Mouse (Mus musculus) embryonic stem cell, embryonic (primary cell): ENCODE results near the gene Pcsk4.

Experiments
- CTCF ChIA-PET, 4 experiments: fragments of 300-600 bp in 2 of 4; fragments of 350-600 bp in 2 of 4; sonication (Branson Sonifier 250); formaldehyde crosslinking; loops; one replicate each; lab custom pipeline; 2022; ENCODE audit warnings: inconsistent platforms in 2 of 4; lab: Charles Lee
- POLR2A ChIA-PET, 4 experiments: fragments of 300-600 bp in 2 of 4; fragments of 350-600 bp in 2 of 4; sonication (Branson Sonifier 250); formaldehyde crosslinking; loops; one replicate each; lab custom pipeline; 2022; ENCODE audit warnings: antibody characterized with exemption in 4 of 4, inconsistent platforms in 1 of 4; lab: Charles Lee

The Pcsk4 gene

GRCm38 (mm10) chr10:80288657-80289056 lies 40.6 kb downstream of the Pcsk4 start:
- ChIA-PET POLR2A (interaction anchor here in 2 of 4 experiments (0.9 to 9.9 kb wide), 11 partner anchors 11 to 113 kb away, joined by 3 to 169 read pairs (median 3); partner anchors contain the start of genes Dazap1 (in 2 of the 2), Gamt (in 2 of the 2) and Mum1 (in 1 of the 2)), CTCF (interaction anchor here in 2 of 4 experiments (0.5 to 1.8 kb wide), 6 partner anchors 9 to 285 kb away, joined by 3 to 8 read pairs (median 3); partner anchors contain the start of gene Gamt (in 1 of the 2))

GRCm38 (mm10) chr10:80288097-80288496 lies 41.2 kb downstream of the Pcsk4 start:
- CTCF ChIA-PET, result interaction anchor here in 1 of 4 experiments (1.8 kb wide), 1 partner anchor 112 kb away, joined by 8 read pairs; no protein-coding TSS in a partner anchor
- POLR2A ChIA-PET, result interaction anchor here in 2 of 4 experiments (1.0 to 9.9 kb wide), 9 partner anchors 11 to 62 kb away, joined by 3 to 169 read pairs (median 5); partner anchors contain the start of genes Dazap1 (in 2 of the 2), Gamt (in 2 of the 2) and Mum1 (in 1 of the 2)

GRCm38 (mm10) chr10:80285222-80286070 lies 43.9 kb downstream of the Pcsk4 start:
- CTCF ChIA-PET, result interaction anchor here in 2 of 4 experiments (0.6 to 0.9 kb wide), 3 partner anchors 10 to 88 kb away, joined by 3 to 4 read pairs (median 4); no protein-coding TSS in a partner anchor
- POLR2A ChIA-PET, result interaction anchor here (0.7 to 3.2 kb wide), 18 partner anchors 7 to 200 kb away, joined by 3 to 11 read pairs (median 4); partner anchors contain the start of genes Apc2 (in 2 of the 4), Gamt (in 2 of the 4) and Dazap1 (in 1 of the 4)

GRCm38 (mm10) chr10:80282481-80283441 lies 46.5 kb downstream of the Pcsk4 start:
- CTCF ChIA-PET, result interaction anchor here in 2 of 4 experiments (0.6 to 1.5 kb wide), 5 partner anchors 9 to 118 kb away, joined by 3 to 5 read pairs (median 3); no protein-coding TSS in a partner anchor
- POLR2A ChIA-PET, result interaction anchor here (0.6 to 4.1 kb wide), 24 partner anchors 9 to 167 kb away, joined by 3 to 49 read pairs (median 5); partner anchors contain the start of genes Rps15 (in 3 of the 4), Dazap1 (in 2 of the 4), Pcsk4 (in 2 of the 4) and Reep6 (in 2 of the 4)

- ChIA-PET POLR2A (interaction anchor here in 3 of 4 experiments (0.7 to 4.1 kb wide), 17 partner anchors 9 to 166 kb away, joined by 3 to 49 read pairs (median 5); partner anchors contain the start of genes Dazap1 (in 2 of the 3), Rps15 (in 2 of the 3), Apc2 (in 1 of the 3) and Gamt (in 1 of the 3)), CTCF (interaction anchor here in 1 of 4 experiments (1.0 to 1.4 kb wide), 2 partner anchors 68 to 117 kb away, joined by 3 to 5 read pairs; no protein-coding TSS in a partner anchor)
Observed at GRCm38 (mm10) chr10:80281921-80282371, 47.4 kb downstream of the Pcsk4 start.

- CTCF ChIA-PET, result no interaction called here
- POLR2A ChIA-PET, result interaction anchor here in 3 of 4 experiments (0.8 to 8.6 kb wide), 12 partner anchors 8 to 113 kb away, joined by 3 to 119 read pairs (median 4); partner anchors contain the start of genes Apc2 (in 2 of the 3), Dazap1 (in 2 of the 3), Rps15 (in 2 of the 3) and Gamt (in 1 of the 3)
Observed at GRCm38 (mm10) chr10:80281304-80281703, 48.0 kb downstream of the Pcsk4 start.

GRCm38 (mm10) chr10:80279273-80279672 lies 50.0 kb downstream of the Pcsk4 start:
- ChIA-PET CTCF (interaction anchor here in 2 of 4 experiments (0.7 to 1.4 kb wide), 3 partner anchors 10 to 53 kb away, joined by 3 to 5 read pairs (median 3); partner anchors contain the start of gene Mum1 (in 1 of the 2)), POLR2A (interaction anchor here in 3 of 4 experiments (1.0 to 9.6 kb wide), 8 partner anchors 7 to 111 kb away, joined by 3 to 119 read pairs (median 6); partner anchors contain the start of genes Rps15 (in 3 of the 3), Apc2 (in 2 of the 3), Dazap1 (in 2 of the 3) and Gamt (in 1 of the 3))

GRCm38 (mm10) chr10:80278390-80278789 lies 50.9 kb downstream of the Pcsk4 start:
- CTCF ChIA-PET, result interaction anchor here in 1 of 4 experiments (0.6 to 1.4 kb wide), 3 partner anchors 11 to 80 kb away, joined by 3 to 5 read pairs (median 3); partner anchors contain the start of gene Mum1
- POLR2A ChIA-PET, result interaction anchor here (0.8 to 9.6 kb wide), 16 partner anchors 8 to 110 kb away, joined by 3 to 119 read pairs (median 5); partner anchors contain the start of genes Rps15 (in 4 of the 4), Apc2 (in 2 of the 4), Dazap1 (in 2 of the 4) and Gamt (in 1 of the 4)

GRCm38 (mm10) chr10:80276238-80276637 lies 53.1 kb downstream of the Pcsk4 start:
- CTCF ChIA-PET, result interaction anchor here in 2 of 4 experiments (0.6 to 1.1 kb wide), 3 partner anchors 10 to 405 kb away, joined by 3 to 4 read pairs (median 3); partner anchors contain the start of gene Adamtsl5 (in 1 of the 2)
- POLR2A ChIA-PET, result interaction anchor here in 3 of 4 experiments (0.6 to 9.6 kb wide), 20 partner anchors 9 to 422 kb away, joined by 3 to 119 read pairs (median 4); partner anchors contain the start of genes Apc2 (in 2 of the 3), Rps15 (in 2 of the 3), Dazap1 (in 1 of the 3) and Gamt (in 1 of the 3)

GRCm38 (mm10) chr10:80273847-80274246 lies 55.5 kb downstream of the Pcsk4 start:
- CTCF ChIA-PET, result interaction anchor here (0.5 to 1.4 kb wide), 9 partner anchors 9 to 106 kb away, joined by 3 to 8 read pairs (median 3); partner anchors contain the start of genes Pcsk4 (in 1 of the 4) and Reep6 (in 1 of the 4)
- POLR2A ChIA-PET, result interaction anchor here in 3 of 4 experiments (0.5 to 9.6 kb wide), 26 partner anchors 8 to 235 kb away, joined by 3 to 119 read pairs (median 4); partner anchors contain the start of genes Dazap1 (in 3 of the 3), Rps15 (in 3 of the 3), Apc2 (in 2 of the 3) and Cirbp (in 1 of the 3)

- ChIA-PET CTCF (no interaction called here), POLR2A (interaction anchor here in 2 of 4 experiments (0.6 to 9.6 kb wide), 3 partner anchors 10 to 22 kb away, joined by 3 to 87 read pairs (median 15); partner anchors contain the start of genes Apc2 (in 1 of the 2) and Rps15 (in 1 of the 2))
Observed at GRCm38 (mm10) chr10:80271870-80272585, 57.3 kb downstream of the Pcsk4 start.
